Mouse (Mus musculus) ES-Bruce4 (cell line): ENCODE measurements around the gene Vnn3.
A peak's percentile ranks its signal among the peaks of the same experiment; 100 is the strongest.

Experiments used
- CTCF ChIP-seq: IDR thresholded peaks from one replicate; pipeline ENCODE4 v1.8.1; 2011; ENCODE audit warnings: low read depth, low read length
- POLR2A ChIP-seq: IDR thresholded peaks from one replicate; pipeline ENCODE4 v1.8.1; 2011; ENCODE audit warnings: low read length; ENCODE audit not compliant: insufficient read depth

DNA sequence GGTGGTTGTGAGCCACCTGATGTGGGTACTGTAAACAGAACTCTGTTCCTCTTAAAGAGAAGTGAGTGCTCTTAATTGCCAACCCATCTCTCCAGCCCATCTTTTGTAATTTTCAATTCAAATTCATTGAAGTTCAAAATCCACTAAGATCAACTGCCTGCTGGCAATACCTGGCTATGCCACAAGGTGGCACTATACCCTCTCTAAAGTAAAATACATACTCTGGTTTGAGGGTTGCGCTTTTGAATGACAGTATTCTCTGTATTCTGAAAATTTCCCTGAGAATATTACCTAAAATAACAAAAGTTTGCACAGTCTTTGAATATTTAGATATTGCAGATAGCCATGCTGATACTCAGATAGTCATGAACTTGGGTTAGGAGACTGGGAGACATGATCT lies 36.1 kb upstream of the Vnn3 start:
- TF ChIP-seq POLR2A (no peak), CTCF (peak; percentile 0)
